Mouse (Mus musculus): Measurements from ENCODE around the gene Hps4.

DNA sequence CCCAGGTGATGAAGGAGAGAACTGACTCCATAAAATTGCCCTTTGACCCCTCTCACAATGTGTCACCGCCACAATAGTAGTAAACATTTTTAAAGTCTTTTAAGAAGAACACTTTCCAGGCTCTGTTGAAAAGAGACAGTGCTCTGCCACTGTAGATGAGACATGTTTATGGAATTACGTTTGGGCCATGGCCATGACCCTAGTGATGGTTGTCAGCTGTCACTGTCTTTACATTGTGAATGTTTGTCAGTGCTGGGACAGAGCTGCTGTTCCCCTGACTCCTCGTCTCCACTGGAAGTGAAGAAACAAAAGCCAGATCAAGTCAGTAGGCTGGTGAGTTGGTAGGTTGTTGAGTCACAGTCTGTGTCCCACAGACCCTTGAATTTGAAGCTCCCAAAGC is 59.6 kb downstream of the Hps4 start:
- no peak for TF ChIP-seq CTCF (IDR thresholded peaks at IDR 0.05; ENCODE audit: low read depth)
- TF ChIP-seq EP300 (optimal IDR thresholded peaks at IDR 0.05), result no peak

Data from stomach, postnatal 0 days (tissue).